Comparison of ENCODE assay signal across 1 mouse cellular context in genomic region chr11:95833631-95834142, GRCm38 (mm10).
TF ChIP-seq lines count a peak whose summit lies in the region.

No protein-coding gene starts in this region.

TF ChIP-seq in CH12.LX, 34 proteins besides CTCF, POLR2A, EP300 and RAD21 (continued from another document):
- TF ChIP-seq JUN (IDR thresholded peaks at IDR 0.05; ENCODE audit: insufficient read depth, low read depth, low read length) (0 out of 2 replicates have a peak, but pooled peaks have one; percentile 16), SMC3 (IDR thresholded peaks at IDR 0.05; ENCODE audit: low read depth, low read length) (peak; percentile 39), ZNF384 (IDR thresholded peaks at IDR 0.05; ENCODE audit: low read depth, low read length) (no peak), JUND (conservative IDR thresholded peaks at IDR 0.05; ENCODE audit: low read depth, low read length) (no peak), UBTF (IDR thresholded peaks at IDR 0.05; ENCODE audit: low read depth, low read length) (peak; percentile 77; the same call in 1 of the 2 replicates), ELF1 (IDR thresholded peaks at IDR 0.05; ENCODE audit: low read depth, low read length) (peak; percentile 63), IRF4 (IDR thresholded peaks at IDR 0.05; ENCODE audit: low read depth, low read length) (peak; percentile 86), ETS1 (conservative IDR thresholded peaks at IDR 0.05; ENCODE audit: low read depth, low read length) (peak; percentile 77), CHD1 (IDR thresholded peaks at IDR 0.05; ENCODE audit: low read depth, low read length) (no peak), USF2 (conservative IDR thresholded peaks at IDR 0.05; ENCODE audit: low read depth, low read length) (no peak), RCOR1 (conservative IDR thresholded peaks at IDR 0.05; ENCODE audit: low read depth, low read length) (peak; percentile 83), MXI1 (IDR thresholded peaks at IDR 0.05; ENCODE audit: low read depth, low read length) (no peak), TBP (conservative IDR thresholded peaks at IDR 0.05; ENCODE audit: low read depth, low read length) (no peak), ZMIZ1 (IDR thresholded peaks at IDR 0.05; ENCODE audit: low read depth, low read length) (no peak), HCFC1 (IDR thresholded peaks at IDR 0.05; ENCODE audit: low read depth, low read length) (no peak), PAX5 (IDR thresholded peaks at IDR 0.05; ENCODE audit: low read length) (no peak), TCF12 (IDR thresholded peaks at IDR 0.05; ENCODE audit: low read depth, low read length) (peak; percentile 96), POLR2AphosphoS2 (IDR thresholded peaks at IDR 0.05; ENCODE audit: low read depth, low read length) (no peak), KAT2A (IDR thresholded peaks at IDR 0.05; ENCODE audit: insufficient replicate concordance, low read length) (no peak), MAFK (IDR thresholded peaks at IDR 0.05; ENCODE audit: insufficient replicate concordance, low read length) (peak; percentile 81), MAX (IDR thresholded peaks at IDR 0.05; ENCODE audit: low read length) (no peak)
